Mouse (Mus musculus) G1E-ER4 (cell line): ENCODE data around the gene Mcu. TPM values are rescaled to one million over a fixed set of nuclear protein-coding genes. Genes with fewer than 3 reads are reported as not detected.

Source experiments
- GATA1 ChIP-seq: IDR thresholded peaks from one replicate; pipeline ENCODE4 v1.8.0; 2012; ENCODE audit warnings: low read length, inconsistent platforms
- polyA plus RNA-seq: library from polyadenylated mRNA; stranded (reverse); fragments of >175 nt; gene quantifications from 2 replicates; pipeline ENCODE4 v1.2.3, GENCODE M21; 2012

The Mcu gene
- polyA plus RNA-seq, 1 experiment, result 3.7 TPM

GRCm38 (mm10) chr10:59562511-59562910, 54.0 kb downstream of the Mcu start:
- TF ChIP-seq GATA1, result no peak

GRCm38 (mm10) chr10:59560126-59560525, 56.4 kb downstream of the Mcu start:
- no peak for TF ChIP-seq GATA1

- no peak for TF ChIP-seq GATA1
These were observed 57.9 kb downstream of the Mcu start for GRCm38 (mm10) chr10:59558602-59559001.

GRCm38 (mm10) chr10:59558164-59558563, 58.3 kb downstream of the Mcu start:
- TF ChIP-seq GATA1, result no peak

- no peak for TF ChIP-seq GATA1
These were observed 60.0 kb downstream of the Mcu start for GRCm38 (mm10) chr10:59556541-59556940.

- no peak for TF ChIP-seq GATA1
These were observed 62.2 kb downstream of the Mcu start for GRCm38 (mm10) chr10:59554243-59554642.

GRCm38 (mm10) chr10:59552456-59552855, 64.0 kb downstream of the Mcu start:
- TF ChIP-seq GATA1, result no peak

GRCm38 (mm10) chr10:59548768-59549333, 67.6 kb downstream of the Mcu start:
- TF ChIP-seq GATA1, result no peak

GRCm38 (mm10) chr10:59548211-59548610, 68.3 kb downstream of the Mcu start:
- TF ChIP-seq GATA1, result no peak

- no peak for TF ChIP-seq GATA1
These were observed 69.1 kb downstream of the Mcu start for GRCm38 (mm10) chr10:59547426-59547825.

GRCm38 (mm10) chr10:59545169-59545568, 71.3 kb downstream of the Mcu start:
- TF ChIP-seq GATA1, result no peak

GRCm38 (mm10) chr10:59543351-59543750, 73.1 kb downstream of the Mcu start:
- no peak for TF ChIP-seq GATA1

- no peak for TF ChIP-seq GATA1
These were observed 75.0 kb downstream of the Mcu start for GRCm38 (mm10) chr10:59541466-59541865.

GRCm38 (mm10) chr10:59540596-59540995, 75.9 kb downstream of the Mcu start:
- TF ChIP-seq GATA1, result no peak

- TF ChIP-seq GATA1, result no peak
These were observed 76.4 kb downstream of the Mcu start for GRCm38 (mm10) chr10:59540081-59540480.

- no peak for TF ChIP-seq GATA1
These were observed 77.0 kb downstream of the Mcu start for GRCm38 (mm10) chr10:59539533-59539875.

- TF ChIP-seq GATA1, result no peak
These were observed 77.5 kb downstream of the Mcu start for GRCm38 (mm10) chr10:59538767-59539532.
